Mouse (Mus musculus) ES-E14 (cell line): ENCODE data around the gene Myo1c.

Experiments used
- CHD2 ChIP-seq: IDR thresholded peaks from 2 replicates; pipeline ENCODE4 v1.6.1; 2014; ENCODE audit warnings: mild to moderate bottlenecking, low read depth, low read length, inconsistent platforms
- HCFC1 ChIP-seq: IDR thresholded peaks from 2 replicates; pipeline ENCODE4 v1.6.1; 2012; ENCODE audit warnings: low read length, inconsistent platforms, borderline replicate concordance; ENCODE audit not compliant: insufficient read depth
- ZNF384 ChIP-seq: IDR thresholded peaks from 2 replicates; pipeline ENCODE4 v1.6.1; 2012; ENCODE audit warnings: low read depth, low read length, inconsistent platforms

DNA sequence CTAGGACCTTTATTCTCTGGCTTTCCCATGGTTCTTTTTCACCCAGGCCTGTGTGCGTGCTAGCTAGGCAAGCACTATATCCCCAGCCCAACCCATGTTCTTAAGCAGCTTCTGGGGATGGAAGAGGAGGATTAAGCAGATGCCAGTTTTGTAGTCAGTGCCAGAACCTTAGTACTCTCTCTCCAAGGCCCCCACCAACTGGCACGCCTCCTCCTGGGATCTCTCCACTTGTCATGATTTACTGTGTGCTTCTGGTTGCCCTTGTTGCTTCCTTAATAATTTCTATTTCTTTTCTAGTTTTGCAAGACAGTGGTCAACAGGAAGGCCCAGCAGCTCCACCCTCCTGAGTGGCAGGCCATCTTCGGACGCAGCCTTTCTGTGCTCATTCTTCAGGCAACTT lies 24.5 kb upstream of the Myo1c start:
- no peak for TF ChIP-seq ZNF384
- no peak for TF ChIP-seq CHD2
- TF ChIP-seq HCFC1: no peak
